Mouse (Mus musculus) layer of hippocampus, postnatal 36 days (tissue): ENCODE measurements around the gene Bik. TPM values are rescaled to one million over a fixed set of nuclear protein-coding genes. Genes with fewer than 3 reads are reported as not detected.

Experiments used
- DNase-seq, 2 experiments: peaks; one replicate each; pipeline ENCODE4 v3.0.0; 2022
- total RNA-seq, 2 experiments: library from RNA; stranded (reverse); gene quantifications; 2 replicates each; pipeline ENCODE4 v1.2.3; 2021

Bik gene
- total RNA-seq, 2 experiments from 2014 or later: 0.37 TPM; not detected in 1

DNA sequence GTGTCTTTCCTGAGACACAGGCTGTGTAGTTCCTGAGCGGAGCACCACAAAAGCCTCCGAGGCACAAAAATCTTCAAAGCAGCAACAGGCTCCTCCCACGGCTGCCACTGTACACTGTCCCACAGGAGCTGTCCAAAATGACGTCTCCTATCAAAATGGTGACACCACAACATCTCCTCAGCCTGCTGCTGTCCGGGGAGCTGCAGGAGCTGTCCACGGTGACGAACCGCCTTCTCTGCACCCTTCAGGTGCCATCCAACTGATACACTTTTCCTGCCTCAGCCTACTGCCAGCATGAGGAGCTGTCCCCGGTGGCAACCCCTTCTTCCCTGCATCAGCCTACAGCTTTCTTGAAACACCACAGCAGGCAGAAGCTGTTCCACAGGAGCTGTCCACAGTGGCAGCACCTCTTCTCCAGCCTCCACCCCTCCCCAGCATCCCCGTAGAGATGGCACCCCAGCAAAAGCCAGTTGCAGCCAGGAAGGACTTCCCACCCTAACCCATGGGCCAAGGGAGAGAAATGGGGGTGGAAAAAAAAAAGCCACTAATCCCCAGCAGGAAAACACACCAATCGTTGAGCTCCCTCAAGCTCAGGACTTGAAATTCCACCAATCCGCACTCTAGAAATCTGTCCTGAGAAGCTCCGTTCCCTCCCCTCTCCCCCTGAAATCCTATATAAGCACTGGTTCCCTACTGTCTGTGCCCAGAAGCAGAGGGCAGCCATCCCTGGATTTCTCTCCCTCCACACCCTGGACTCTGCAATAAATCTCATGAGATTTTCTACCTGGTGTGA, 14.0 kb upstream of the Bik start:
- no peak for DNase-seq

DNA sequence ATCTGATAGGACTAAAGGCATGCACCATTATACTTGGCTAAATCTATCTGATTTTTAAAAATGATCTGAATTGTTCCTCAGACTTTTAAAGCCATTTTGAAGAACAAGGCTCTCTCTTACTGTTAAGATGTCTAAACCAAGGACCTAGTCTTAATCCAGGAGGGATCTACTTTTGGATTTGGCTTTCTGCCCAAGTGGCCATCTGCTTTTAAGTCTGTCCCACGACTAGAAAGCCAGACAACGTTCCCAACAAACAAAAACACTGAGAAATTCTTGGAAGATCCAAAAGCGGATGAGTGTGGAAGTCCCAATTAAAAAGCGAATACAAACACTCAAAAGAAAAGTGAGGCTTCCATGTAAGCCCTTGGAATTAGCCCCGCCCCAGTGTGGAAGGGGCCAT, 11.6 kb upstream of the Bik start:
- DNase-seq: no peak

DNA sequence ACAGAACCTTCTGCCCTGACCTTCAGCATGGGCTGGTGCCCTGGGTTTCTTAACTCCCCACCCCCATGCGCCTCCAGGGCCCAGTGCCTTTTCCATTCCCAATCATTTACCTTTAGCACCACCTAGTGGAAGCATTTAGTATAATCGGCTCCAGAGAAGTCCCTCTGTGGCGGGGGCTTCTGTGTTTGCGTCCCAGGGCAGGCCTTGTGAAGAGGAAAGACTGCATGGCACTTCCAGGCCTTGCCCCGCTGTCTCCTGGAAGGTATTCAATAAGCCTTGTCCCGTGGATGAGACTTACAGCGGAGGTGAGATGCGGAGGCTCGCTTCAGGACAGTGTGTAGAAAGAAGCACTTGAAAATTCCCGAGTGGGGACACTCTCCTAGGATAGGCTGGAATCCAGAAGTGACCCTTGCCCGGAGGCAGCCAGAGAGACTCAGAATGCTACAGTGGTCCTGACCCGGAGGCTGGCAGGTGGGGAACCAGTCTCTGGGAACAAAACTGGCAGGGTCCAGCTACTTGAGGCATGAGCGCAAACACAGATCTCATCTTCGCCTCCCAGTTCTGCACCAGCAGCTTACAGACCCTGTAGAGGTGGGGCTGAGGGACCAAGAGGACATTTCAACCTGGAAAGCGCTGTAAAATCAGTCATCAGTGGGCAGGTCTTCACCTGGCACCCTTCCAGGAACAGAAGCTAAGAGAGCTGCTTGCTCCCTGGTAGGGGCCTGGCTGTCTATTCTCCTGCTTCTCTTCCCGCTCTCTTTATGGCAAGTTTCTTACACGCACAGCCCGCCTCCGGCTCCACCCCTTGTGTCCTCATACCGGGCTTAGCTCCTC, 8.2 kb upstream of the Bik start:
- DNase-seq: peak; percentile 47 to 56

DNA sequence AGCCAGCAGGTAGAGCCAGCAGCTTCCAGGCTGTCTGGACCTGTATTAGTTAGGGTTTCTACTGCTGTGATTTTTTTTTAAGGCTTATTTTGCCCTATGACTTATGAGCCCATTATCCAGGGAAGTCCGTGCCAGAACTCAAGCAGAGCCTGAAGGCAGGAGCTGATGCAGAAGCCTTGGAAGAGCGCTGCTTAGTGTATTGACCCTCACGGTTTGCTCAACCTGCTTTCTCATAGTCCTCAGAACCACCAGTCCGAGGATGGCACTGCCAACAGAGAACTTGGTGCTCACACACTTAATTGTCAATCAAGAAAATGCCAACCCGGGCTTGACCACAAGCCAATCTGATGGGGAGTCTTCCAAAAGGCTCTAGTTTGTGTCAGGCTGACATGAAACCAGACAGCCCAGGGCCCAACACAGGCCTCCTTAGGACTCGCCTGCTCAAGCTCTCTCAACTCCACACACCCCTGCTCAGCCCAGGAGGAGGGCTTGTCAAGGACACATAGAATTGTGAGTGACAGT, 5.7 kb upstream of the Bik start:
- no peak for DNase-seq

DNA sequence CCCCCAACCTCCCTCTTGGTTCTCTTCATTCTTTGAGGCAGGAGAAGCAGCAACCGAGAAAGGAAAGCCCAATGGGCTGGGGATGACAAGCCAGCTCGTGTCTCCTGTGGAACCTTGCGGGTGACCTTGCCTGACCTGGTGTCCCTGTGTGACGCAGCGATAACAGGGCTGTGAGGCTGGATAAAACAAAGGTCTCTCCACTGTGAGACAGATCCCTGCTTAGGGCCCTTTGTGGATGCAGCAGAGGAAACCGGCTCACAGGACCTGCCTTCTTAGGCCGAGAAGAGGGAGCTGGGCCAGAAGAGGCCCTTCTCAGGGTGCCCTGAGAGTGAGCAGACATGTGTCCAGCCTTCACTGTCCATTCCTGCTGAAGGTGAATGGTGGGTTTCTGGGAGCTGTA, 3.5 kb upstream of the Bik start:
- no peak for DNase-seq

DNA sequence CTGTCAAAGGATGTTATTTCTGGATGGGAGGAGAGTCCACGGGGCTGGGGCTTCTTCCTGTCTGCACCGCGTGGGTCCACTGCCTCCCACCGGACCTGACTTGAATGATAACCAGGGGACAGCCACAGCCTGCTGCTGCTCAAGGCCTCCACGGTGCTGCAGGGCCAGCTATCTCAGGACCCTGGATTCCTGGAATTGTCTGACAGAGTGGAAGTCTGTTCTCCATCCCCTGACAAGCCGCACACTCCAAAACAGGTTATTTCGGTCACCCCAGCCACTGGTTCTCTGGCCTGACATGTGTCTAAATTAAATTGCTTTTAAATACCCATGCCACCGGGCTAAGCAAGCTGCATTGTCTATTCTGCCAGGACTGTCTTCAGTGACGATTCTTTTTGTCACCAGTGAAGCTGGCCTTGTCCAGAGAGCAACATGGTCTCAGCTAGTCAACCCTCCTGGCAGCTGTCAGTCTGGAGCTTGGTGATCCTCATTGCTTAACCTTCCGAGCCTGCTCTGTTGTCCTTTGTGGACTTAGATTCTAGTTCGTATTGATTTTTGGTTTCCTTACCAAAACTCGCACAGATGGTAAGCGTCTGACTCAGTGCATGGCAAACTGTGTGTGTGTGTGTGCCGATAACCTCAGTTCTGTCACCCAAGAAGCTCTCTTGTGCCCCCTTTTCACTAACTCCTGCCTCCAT, 2.9 kb upstream of the Bik start:
- no peak for DNase-seq

DNA sequence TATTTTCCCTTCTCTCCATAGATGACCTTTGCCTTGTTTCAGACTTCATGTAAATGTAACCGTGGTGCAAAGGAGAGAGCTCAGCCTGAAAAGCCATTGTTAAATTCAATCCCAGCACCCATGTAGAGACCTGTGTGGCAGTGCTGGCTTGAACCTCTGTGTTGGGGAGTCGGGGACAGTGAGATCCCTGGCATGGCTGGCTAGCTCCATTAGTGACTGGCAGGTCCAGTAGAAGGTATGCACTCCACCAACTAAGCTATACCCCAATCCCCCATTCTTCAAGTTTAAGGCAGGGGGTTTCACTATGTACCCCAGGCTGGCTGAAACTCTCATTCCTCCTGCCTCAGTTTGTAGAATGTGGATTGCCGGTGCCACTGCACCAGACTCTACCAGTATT, 2.3 kb upstream of the Bik start:
- DNase-seq: no peak

DNA sequence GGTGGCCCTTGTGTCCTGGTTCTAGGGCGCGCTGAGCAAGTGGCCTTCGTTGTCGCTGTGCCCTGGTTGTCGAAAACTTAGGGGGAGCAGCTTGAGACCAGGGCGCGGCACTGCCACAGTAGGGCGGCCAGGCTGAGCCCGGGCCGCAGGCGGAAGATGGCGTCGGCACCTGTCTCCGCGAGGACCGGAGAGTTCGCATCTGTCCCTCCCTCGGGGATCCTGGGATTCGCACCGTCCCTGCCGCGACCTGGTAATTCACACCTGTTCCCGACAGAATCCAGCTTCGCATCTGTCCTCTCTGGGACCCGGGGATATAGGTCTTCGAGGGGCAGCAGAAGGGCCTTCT, 403 bp downstream of the Bik start:
- DNase-seq: no peak

DNA sequence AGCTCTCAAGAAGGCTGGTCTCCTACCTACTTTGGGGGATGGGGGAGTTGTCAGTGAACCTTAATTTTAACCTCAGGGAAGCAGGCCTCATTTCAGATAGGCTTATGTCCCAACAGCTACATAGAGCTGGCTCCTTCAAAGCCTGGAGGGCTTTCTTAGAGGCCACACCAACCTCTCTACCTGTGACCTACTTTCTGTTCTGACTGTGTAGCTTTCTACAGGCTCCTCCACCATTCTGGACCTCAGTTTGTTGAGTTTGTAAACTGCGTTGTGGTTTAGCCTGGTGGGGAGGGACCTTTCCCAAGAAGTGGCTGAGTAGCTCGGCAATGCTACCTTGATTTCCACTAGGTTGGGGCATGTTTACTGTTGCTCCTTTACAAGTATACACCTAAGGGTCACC, 1.1 kb downstream of the Bik start:
- DNase-seq: no peak

DNA sequence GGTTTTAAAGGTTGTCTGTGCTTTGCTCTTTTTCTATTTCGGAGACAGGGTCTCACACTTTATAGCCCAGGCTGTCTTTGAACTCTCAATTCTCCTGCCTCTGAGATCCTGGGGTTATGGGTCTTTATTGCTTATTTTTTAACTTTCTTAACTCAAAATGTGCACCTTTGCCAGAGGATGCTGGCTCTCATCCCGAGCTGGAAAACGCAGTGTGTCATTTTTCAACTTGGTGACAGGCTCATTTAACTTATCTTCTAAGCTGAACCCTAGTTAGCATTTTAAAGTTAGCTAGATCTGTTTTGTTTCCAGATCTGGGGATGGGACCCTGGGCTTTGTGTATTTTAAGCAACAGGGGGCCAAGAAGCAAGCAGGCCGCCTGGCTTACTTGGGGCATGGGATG, 2.2 kb downstream of the Bik start:
- DNase-seq: no peak

DNA sequence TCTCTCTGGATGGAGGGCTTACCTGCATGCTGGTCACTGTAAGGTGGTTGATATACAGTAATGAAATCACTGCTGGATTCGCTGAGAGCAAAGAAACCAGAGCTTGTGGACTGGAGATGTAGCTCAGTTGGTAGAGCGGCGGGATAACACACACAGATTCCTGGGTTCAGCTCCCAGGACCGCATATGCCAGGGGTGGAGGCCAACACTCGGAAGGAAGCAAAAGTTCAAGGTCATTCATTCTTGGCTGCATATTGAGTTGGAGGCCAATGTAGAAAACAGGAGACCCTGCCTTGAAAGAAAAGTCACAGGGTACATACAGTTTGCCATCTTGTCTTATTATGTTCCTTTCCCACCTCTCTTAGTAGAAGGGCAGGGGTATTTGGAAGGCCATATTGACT, 3.1 kb downstream of the Bik start:
- no peak for DNase-seq

DNA sequence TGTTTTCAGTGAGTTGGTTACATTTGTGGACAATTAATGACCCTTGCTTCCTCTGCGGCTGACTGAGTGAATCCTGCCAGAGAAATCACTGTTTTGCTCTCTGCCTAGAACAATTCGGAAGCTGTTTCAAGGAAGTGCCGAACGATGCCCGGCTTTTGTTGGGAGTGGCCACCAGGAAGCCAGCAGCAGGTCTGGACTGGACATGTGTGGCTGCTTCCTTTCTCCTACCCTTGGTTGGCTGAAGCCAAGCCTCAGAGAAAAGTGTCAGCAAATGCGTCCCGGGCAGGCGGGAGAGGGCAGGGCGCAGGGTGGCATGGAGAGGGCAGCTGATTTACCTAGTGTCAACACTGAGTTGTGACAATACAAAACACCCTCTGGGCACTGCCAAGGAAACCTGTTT, 3.6 kb downstream of the Bik start:
- no peak for DNase-seq

DNA sequence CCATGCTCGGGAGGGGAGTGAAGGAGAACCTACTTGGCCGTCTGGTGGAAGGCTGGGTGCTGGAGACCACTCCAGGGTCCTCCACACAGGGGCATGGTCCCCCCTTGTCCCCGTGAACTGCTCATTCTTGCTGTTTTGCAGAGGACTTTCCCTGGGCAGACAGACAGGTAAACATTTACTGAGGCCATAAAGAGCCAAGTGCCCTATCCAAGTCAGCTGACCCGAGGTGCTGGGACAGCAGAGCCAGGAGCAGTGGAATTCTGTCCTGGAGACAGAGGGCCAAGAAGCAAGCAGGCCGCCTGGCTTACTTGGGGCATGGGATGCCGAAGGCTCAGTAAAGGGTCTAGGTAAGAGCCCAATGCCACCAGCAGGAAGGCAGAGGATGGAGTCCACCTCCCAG, 4.0 kb downstream of the Bik start:
- no peak for DNase-seq

DNA sequence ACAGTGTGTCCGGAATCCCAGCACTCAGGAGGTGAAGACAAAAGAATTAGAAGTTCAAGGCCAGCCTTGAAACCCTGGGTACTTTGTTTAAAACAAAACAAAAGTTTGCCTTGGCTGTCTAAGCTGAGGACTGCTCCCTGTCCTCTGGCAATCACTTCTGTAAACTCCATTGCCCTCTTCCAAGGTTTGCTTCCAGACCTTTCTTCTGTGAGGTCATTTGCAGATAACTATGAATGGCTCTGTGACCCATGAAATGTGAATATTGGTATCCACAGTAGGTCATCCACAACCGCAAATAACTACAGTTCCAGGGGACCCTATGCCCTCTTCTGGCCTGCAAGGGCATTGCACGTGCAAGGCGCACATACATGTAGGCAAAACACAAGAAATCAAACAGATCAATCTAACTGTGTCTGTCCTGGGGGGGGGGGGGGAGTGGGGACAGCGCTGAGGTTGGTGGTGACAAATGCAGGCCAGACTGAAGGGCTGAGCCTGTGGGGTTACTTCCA, 5.4 kb downstream of the Bik start:
- no peak for DNase-seq

DNA sequence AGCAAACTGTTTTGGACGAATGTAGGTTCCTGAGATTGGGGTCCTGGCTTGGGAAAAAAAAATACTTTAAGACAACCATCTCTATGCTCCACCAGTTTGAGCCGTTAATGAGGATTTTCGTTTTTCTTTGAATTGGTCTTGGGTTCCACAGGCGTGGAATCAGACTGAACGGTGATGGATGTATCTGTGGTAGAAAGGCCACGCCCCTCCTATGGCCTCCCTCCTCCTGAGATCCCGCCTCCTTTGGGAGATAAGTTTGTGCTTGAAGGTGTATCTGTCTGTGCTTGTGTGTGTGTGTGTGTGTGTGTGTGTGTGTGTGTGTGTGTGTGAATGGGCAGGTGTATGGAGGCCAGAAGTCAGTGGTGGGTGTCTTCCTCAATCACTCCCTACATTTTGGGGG, 5.9 kb downstream of the Bik start:
- no peak for DNase-seq

DNA sequence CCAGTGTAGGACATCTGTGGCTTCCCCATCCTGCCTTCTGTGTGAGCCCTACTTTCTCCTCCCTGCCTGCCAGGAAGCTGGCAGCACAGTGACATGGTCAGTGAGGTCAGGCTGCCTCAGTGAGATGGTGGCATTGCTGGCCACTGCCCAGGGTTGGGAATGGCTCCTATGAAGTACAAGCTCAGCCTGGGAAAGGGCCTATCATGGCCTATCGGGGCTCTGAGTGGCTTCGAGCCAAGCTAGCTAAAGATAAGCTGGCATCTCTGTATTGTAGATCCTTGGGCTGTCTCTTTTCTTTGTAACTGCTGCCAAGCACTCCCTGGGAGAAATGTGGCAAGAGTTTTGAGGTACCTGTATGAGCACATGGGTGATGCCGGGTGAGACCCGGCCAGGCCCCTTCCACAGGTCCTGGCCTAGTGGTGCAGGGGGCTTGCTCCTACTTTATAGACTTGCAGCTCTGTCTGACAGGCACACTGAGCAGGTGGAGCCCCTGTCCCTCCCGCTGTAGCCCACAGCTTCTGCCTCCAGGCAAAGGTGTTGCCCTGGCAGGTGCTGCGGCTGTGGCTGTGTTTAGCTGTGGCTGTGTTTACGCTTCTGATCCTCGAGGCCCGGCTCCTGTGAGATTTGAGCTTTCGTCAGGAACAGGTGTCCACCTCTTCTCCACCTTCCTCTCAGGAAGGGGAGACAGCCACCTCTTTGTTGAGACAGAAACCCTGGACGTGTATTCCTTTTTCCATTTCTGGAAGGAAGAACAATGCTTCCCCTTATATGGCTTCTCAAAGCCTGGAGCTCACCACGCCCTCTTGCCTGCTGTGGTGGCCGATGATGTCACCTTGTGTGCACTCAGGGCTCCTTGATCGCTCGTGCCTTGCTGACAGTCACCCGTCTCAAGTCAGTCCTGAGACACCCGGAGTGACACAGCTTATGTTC, 8.6 kb downstream of the Bik start:
- DNase-seq: no peak

DNA sequence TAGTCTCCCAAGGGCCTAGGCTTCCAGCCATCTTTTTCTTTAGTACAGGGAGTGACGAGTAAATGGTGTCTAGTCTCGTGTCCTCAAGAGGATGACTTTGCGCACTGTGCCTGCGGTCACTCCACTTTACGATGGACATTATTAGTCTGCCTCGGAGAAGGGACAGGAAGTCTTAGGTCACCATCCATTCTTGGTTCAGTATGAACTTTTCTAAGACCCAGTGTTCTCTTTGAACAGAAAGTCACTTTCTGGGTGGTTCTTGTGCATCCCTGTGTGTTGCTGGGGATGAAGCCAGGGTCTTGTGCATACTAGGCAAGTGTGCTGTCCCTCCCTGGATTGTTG, 9.2 kb downstream of the Bik start:
- no peak for DNase-seq

DNA sequence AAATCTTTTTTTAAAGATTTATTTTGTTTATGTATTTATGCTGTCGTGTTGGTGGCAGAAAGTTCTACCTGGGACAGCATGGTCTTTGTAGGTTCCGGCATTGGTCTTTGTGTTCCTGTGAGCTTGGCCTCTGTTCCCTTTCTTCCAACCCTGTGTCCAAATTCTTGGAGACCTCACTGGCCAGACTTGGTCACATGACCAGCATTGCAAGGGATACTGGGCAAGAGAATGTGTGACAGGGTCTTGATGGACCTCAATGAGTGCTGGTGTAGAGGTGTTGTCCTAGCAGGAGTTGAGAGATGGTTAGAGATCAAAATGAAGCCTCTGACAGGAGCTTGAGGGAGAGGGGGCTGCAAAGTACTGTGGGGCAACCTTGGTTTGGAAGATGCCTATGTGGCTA, 12.2 kb downstream of the Bik start:
- DNase-seq: no peak

DNA sequence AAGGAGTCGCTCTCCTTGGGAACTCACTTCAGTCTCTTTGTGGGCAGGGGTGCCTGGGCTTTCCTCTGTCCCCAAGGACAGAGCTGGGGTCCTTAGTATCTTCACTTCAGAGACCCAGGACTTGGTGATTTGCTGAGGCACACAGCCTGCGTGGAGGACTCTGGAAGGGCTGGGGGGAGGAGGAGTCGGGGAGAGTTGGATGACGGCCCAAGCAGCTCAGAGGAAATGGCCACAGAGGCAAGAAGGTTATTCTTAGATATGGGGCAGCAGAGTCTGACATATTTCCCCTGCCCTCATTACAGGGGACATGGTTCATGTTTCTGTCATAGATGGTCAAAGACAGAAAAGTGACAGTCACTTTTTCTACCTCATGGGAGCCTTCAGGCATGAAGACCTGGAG, 13.2 kb downstream of the Bik start:
- no peak for DNase-seq

DNA sequence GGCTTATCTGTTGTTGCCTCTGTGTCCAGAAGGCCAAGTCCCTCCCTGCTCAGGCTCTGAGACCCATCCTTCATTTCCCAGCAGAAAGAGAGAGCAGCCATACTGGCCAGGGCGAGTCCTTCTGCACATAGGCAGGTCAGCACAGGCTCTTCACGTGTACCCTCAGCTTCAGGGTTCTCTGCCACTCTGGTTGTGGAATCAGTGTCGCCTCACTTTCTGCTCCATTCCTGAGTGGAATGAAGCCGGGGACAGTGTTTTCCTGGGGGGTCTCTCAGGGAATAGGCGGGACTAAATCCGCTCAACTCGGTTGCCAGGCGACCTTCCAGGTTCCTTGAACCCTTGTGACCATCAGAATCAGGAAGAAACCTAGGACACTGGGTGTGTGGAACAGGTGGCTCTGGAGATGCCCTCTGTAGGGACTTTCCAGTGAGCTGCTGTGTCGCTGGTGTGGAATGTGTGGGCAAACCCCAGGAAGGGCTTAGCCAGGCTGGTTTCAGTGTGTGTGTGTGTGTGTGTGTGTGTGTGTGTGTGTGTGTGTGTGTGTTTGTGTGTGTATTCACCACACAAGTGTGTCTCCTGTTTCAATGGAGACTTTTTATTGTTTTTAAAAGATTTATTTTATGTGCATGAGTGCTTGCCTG, 15.1 kb downstream of the Bik start:
- DNase-seq: no peak

DNA sequence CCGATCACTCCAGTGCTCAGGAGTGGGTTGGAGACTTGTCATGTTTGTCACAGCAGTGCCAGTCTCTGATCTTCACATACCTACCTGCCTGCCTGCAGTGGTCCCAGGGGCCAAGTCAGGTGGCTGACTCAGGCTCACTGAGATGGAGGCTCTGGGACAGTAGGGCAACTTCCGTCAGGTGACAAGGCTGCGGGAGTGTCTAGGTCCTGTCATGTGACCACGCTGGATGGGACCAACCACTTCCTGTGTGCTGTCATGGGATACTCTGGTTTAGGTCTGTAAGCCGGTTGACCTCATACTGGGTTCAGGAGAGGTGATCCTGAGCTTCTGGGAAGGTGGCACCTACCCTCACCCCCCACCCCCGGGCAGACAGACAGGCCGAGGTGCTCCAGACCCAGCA, 19.4 kb downstream of the Bik start:
- DNase-seq: no peak

DNA sequence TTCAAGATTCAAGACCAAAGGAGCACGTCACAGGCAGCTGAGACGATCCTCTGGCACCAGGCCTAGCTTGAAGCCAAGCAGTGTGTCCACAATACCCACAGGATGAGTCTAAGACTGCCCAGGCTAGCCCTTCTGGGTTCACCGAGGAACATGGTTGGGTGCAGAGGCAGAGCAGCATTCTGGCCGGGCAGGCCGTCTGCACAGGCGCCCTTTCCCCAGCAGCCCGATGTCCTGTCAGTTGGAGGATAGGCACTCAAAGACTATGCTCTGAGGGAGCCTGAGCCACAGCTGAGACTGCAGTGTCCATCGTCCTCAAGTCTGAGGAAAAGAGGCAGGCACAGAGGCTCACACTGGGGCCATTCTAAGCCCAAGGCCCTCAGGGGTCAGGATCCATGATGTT, 20.5 kb downstream of the Bik start:
- no peak for DNase-seq
